Mouse (Mus musculus) embryonic fibroblast, embryonic 13.5 days (primary cell): Measurements from ENCODE around the gene 1700012B07Rik.

Source experiments
- CTCF ChIP-seq: IDR thresholded peaks from 2 replicates; pipeline ENCODE4 v1.5.1; 2011; ENCODE audit warnings: mild to moderate bottlenecking, control low read depth, low read length, moderate library complexity, borderline replicate concordance; ENCODE audit not compliant: insufficient read depth
- POLR2A ChIP-seq: IDR thresholded peaks from 2 replicates; pipeline ENCODE4 v1.6.1; 2011; ENCODE audit warnings: low read depth, mild to moderate bottlenecking, control low read depth, low read length, moderate library complexity

- TF ChIP-seq CTCF (no peak), POLR2A (no peak)
Measured at GRCm38 (mm10) chr11:109865526-109865925, 37.7 kb upstream of the 1700012B07Rik start.
